Mouse (Mus musculus) kidney, adult 2 months (tissue): Measurements from ENCODE around the gene Cxcl12.

Source experiments
- CTCF ChIP-seq: fragments of 200-500 bp; conservative IDR thresholded peaks from 2 replicates; pipeline ENCODE4 v1.5.1; 2011; ENCODE audit warnings: low read depth, mild to moderate bottlenecking, control low read depth, low read length, moderate library complexity, mixed read lengths; ENCODE audit not compliant: insufficient read depth, insufficient read length
- POLR2A ChIP-seq: fragments of 200-500 bp; IDR thresholded peaks from one replicate; pipeline ENCODE4 v1.6.1; 2011; ENCODE audit warnings: low read depth, low read length, control low read depth

DNA sequence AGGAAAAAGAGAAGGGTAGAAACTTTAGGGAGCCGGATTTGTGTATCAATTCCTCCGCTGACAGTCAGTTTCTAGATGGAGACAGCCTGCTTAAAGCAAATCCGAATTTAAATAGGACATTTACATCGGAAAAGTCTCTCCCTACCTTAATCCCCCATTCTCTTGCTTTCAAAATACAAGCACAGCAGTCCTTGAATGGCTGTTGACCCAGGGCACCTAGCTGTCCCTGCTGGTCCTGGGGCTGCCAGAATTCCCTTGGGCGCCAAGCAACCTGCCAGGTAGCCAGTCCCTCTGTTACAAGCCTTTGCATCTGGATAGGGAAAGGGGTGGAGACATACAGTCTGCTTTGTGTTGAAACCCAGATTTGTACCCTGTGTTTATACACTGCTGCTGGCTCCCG, 12.0 kb downstream of the Cxcl12 start:
- TF ChIP-seq POLR2A (no peak), CTCF (no peak)
